Mouse (Mus musculus): ENCODE results near the gene Lrit3. TPM values are rescaled to one million over a fixed set of nuclear protein-coding genes. Genes with fewer than 3 reads are reported as not detected.

Lrit3 gene
- polyA plus RNA-seq, 1 experiment: not detected

- TF ChIP-seq MAX (IDR thresholded peaks at IDR 0.05): no peak
- no peak for TF ChIP-seq USF1 (IDR thresholded peaks at IDR 0.05; ENCODE audit: low read depth)
- no peak for TF ChIP-seq FOSL1 (IDR thresholded peaks at IDR 0.05; ENCODE audit: insufficient read depth, low read length, poor library complexity, severe bottlenecking)
- TF ChIP-seq CEBPB (IDR thresholded peaks at IDR 0.05; ENCODE audit: low read depth): no peak
- no peak for TF ChIP-seq CTCF (IDR thresholded peaks at IDR 0.05; ENCODE audit: control insufficient read depth, insufficient read depth, insufficient read length)
- H3K4me3 ChIP-seq (ENCODE audit: insufficient read depth, poor library complexity, severe bottlenecking): no peak overlapping the region
- peaks cover 43% of the 10 kb centered on the region for H3K36me3 ChIP-seq (ENCODE audit: control insufficient read depth, insufficient read depth)
- peaks cover 33% of the 10 kb centered on the region for H3K79me2 ChIP-seq (ENCODE audit: control insufficient read depth, insufficient read depth)
- no peaks in the 10 kb centered on the region for H3K27me3 ChIP-seq (ENCODE audit: control insufficient read depth, insufficient read depth, insufficient read length)
- no peak overlapping the region for H3ac ChIP-seq (ENCODE audit: control insufficient read depth, insufficient read length, low read depth)
- H3K79me3 ChIP-seq (ENCODE audit: low read depth): peaks cover 32% of the 10 kb centered on the region
Observed at GRCm38 (mm10) chr3:129824146-129824545, 20.3 kb upstream of the Lrit3 start.

GRCm38 (mm10) chr3:129823293-129823692, 19.5 kb upstream of the Lrit3 start:
- peaks cover 35% of the 10 kb centered on the region for H3K36me3 ChIP-seq (ENCODE audit: control insufficient read depth, insufficient read depth)
- no peak overlapping the region for H3K4me3 ChIP-seq (ENCODE audit: insufficient read depth, poor library complexity, severe bottlenecking)
- no peaks in the 10 kb centered on the region for H3K27me3 ChIP-seq (ENCODE audit: control insufficient read depth, insufficient read depth, insufficient read length)
- H3ac ChIP-seq (ENCODE audit: control insufficient read depth, insufficient read length, low read depth): no peak overlapping the region
- H3K79me3 ChIP-seq (ENCODE audit: low read depth): peaks cover 23% of the 10 kb centered on the region
- no peak for TF ChIP-seq MAX (IDR thresholded peaks at IDR 0.05)
- H3K79me2 ChIP-seq (ENCODE audit: control insufficient read depth, insufficient read depth): peaks cover 25% of the 10 kb centered on the region

GRCm38 (mm10) chr3:129822206-129822775, 18.5 kb upstream of the Lrit3 start, which contains the start of gene Rrh:
Gene Rrh (minus strand): TSS chr3:129822587.
- Histone ChIP-seq H3K4me3 (ENCODE audit: insufficient read depth, poor library complexity, severe bottlenecking) (no peak within 1 kb of the TSS), H3ac (ENCODE audit: control insufficient read depth, insufficient read length, low read depth) (no peak within 1 kb of the TSS), H3K36me3 (ENCODE audit: control insufficient read depth, insufficient read depth) (peaks cover 32% of the 10 kb centered on the region), H3K27me3 (ENCODE audit: control insufficient read depth, insufficient read depth, insufficient read length) (no peaks in the 10 kb centered on the region), H3K79me2 (ENCODE audit: control insufficient read depth, insufficient read depth) (peaks cover 15% of the 10 kb centered on the region), H3K79me3 (ENCODE audit: low read depth) (peaks cover 13% of the 10 kb centered on the region)
- TF ChIP-seq MYOG (IDR thresholded peaks at IDR 0.05; ENCODE audit: control insufficient read depth, extremely low read depth, insufficient read length): no peak
- no peak for TF ChIP-seq FOSL1 (IDR thresholded peaks at IDR 0.05; ENCODE audit: insufficient read depth, low read length, poor library complexity, severe bottlenecking)
- no peak for TF ChIP-seq MYOD1 (IDR thresholded peaks at IDR 0.05; ENCODE audit: control insufficient read depth, insufficient read length, low read depth)
- TF ChIP-seq CEBPB (IDR thresholded peaks at IDR 0.05; ENCODE audit: low read depth): no peak
- TF ChIP-seq MAX (IDR thresholded peaks at IDR 0.05): no peak
- TF ChIP-seq CTCF (IDR thresholded peaks at IDR 0.05; ENCODE audit: control insufficient read depth, insufficient read depth, insufficient read length): no peak
- TF ChIP-seq USF1 (IDR thresholded peaks at IDR 0.05; ENCODE audit: low read depth): no peak

- TF ChIP-seq CEBPB (IDR thresholded peaks at IDR 0.05; ENCODE audit: low read depth) (no peak), MYOD1 (IDR thresholded peaks at IDR 0.05; ENCODE audit: control insufficient read depth, insufficient read length, low read depth) (no peak), USF1 (IDR thresholded peaks at IDR 0.05; ENCODE audit: low read depth) (no peak), MAX (IDR thresholded peaks at IDR 0.05) (no peak), CTCF (IDR thresholded peaks at IDR 0.05; ENCODE audit: control insufficient read depth, insufficient read depth, insufficient read length) (no peak), MYOG (IDR thresholded peaks at IDR 0.05; ENCODE audit: control insufficient read depth, extremely low read depth, insufficient read length) (no peak), FOSL1 (IDR thresholded peaks at IDR 0.05; ENCODE audit: insufficient read depth, low read length, poor library complexity, severe bottlenecking) (no peak)
- Histone ChIP-seq H3K4me3 (ENCODE audit: insufficient read depth, poor library complexity, severe bottlenecking) (no peak overlapping the region), H3K36me3 (ENCODE audit: control insufficient read depth, insufficient read depth) (peaks cover 32% of the 10 kb centered on the region), H3ac (ENCODE audit: control insufficient read depth, insufficient read length, low read depth) (no peak overlapping the region), H3K27me3 (ENCODE audit: control insufficient read depth, insufficient read depth, insufficient read length) (no peaks in the 10 kb centered on the region), H3K79me3 (ENCODE audit: low read depth) (peaks cover 9% of the 10 kb centered on the region), H3K79me2 (ENCODE audit: control insufficient read depth, insufficient read depth) (peaks cover 9% of the 10 kb centered on the region)
Observed at GRCm38 (mm10) chr3:129821736-129822135, 17.9 kb upstream of the Lrit3 start.

- Histone ChIP-seq H3ac (ENCODE audit: control insufficient read depth, insufficient read length, low read depth) (no peak overlapping the region), H3K4me3 (ENCODE audit: insufficient read depth, poor library complexity, severe bottlenecking) (no peak overlapping the region), H3K27me3 (ENCODE audit: control insufficient read depth, insufficient read depth, insufficient read length) (no peaks in the 10 kb centered on the region), H3K79me3 (ENCODE audit: low read depth) (peaks cover 2% of the 10 kb centered on the region), H3K79me2 (ENCODE audit: control insufficient read depth, insufficient read depth) (peaks cover under 1% of the 10 kb centered on the region), H3K36me3 (ENCODE audit: control insufficient read depth, insufficient read depth) (peaks cover 31% of the 10 kb centered on the region)
- TF ChIP-seq MAX (IDR thresholded peaks at IDR 0.05) (no peak), CTCF (IDR thresholded peaks at IDR 0.05; ENCODE audit: control insufficient read depth, insufficient read depth, insufficient read length) (no peak), CEBPB (IDR thresholded peaks at IDR 0.05; ENCODE audit: low read depth) (no peak), USF1 (IDR thresholded peaks at IDR 0.05; ENCODE audit: low read depth) (no peak), FOSL1 (IDR thresholded peaks at IDR 0.05; ENCODE audit: insufficient read depth, low read length, poor library complexity, severe bottlenecking) (no peak), MYOG (IDR thresholded peaks at IDR 0.05; ENCODE audit: control insufficient read depth, extremely low read depth, insufficient read length) (no peak), MYOD1 (IDR thresholded peaks at IDR 0.05; ENCODE audit: control insufficient read depth, insufficient read length, low read depth) (no peak)
Observed at GRCm38 (mm10) chr3:129820847-129821246, 17.0 kb upstream of the Lrit3 start.

GRCm38 (mm10) chr3:129799011-129799410, 4.8 kb downstream of the Lrit3 start:
- no peaks in the 10 kb centered on the region for H3K27me3 ChIP-seq (ENCODE audit: control insufficient read depth, insufficient read depth, insufficient read length)
- TF ChIP-seq MAX (IDR thresholded peaks at IDR 0.05) (no peak), CEBPB (IDR thresholded peaks at IDR 0.05; ENCODE audit: low read depth) (no peak), USF1 (IDR thresholded peaks at IDR 0.05; ENCODE audit: low read depth) (no peak), CTCF (IDR thresholded peaks at IDR 0.05; ENCODE audit: control insufficient read depth, insufficient read depth, insufficient read length) (no peak), MYOG (IDR thresholded peaks at IDR 0.05; ENCODE audit: control insufficient read depth, extremely low read depth, insufficient read length) (no peak), FOSL1 (IDR thresholded peaks at IDR 0.05; ENCODE audit: insufficient read depth, low read length, poor library complexity, severe bottlenecking) (no peak), MYOD1 (IDR thresholded peaks at IDR 0.05; ENCODE audit: control insufficient read depth, insufficient read length, low read depth) (no peak)
- H3ac ChIP-seq (ENCODE audit: control insufficient read depth, insufficient read length, low read depth): no peak overlapping the region
- no peaks in the 10 kb centered on the region for H3K79me3 ChIP-seq (ENCODE audit: low read depth)
- no peaks in the 10 kb centered on the region for H3K79me2 ChIP-seq (ENCODE audit: control insufficient read depth, insufficient read depth)
- no peaks in the 10 kb centered on the region for H3K36me3 ChIP-seq (ENCODE audit: control insufficient read depth, insufficient read depth)
- H3K4me3 ChIP-seq (ENCODE audit: insufficient read depth, poor library complexity, severe bottlenecking): no peak overlapping the region
